Mouse (Mus musculus): ENCODE results near the gene Ces1g. TPM values are rescaled to one million over a fixed set of nuclear protein-coding genes. Genes with fewer than 3 reads are reported as not detected.

The Ces1g gene
- polyA plus RNA-seq, 1 experiment from 2014 or later: not detected

- H3K4me2 ChIP-seq (replicated peaks; ENCODE audit: low read depth): no peak overlapping the region
- TF ChIP-seq CTCF (IDR thresholded peaks at IDR 0.05; ENCODE audit: low read depth): no peak
- no peak overlapping the region for H3K4me3 ChIP-seq (ENCODE audit: low read depth, low read length)
- 62% methylated on average over 4 of the region's 4 CpGs for WGBS
- no peaks in the 10 kb centered on the region for H3K9me3 ChIP-seq (ENCODE audit: control insufficient read depth)
- H3K4me1 ChIP-seq (replicated peaks; ENCODE audit: control insufficient read depth, insufficient read depth, low read length): no peaks in the 10 kb centered on the region; the same call in 1 of the 2 replicates
- no peaks in the 10 kb centered on the region for H3K36me3 ChIP-seq (ENCODE audit: control insufficient read depth, insufficient read depth)
- H3K27me3 ChIP-seq (replicated peaks; ENCODE audit: control insufficient read depth, insufficient read depth, low read length): no peaks in the 10 kb centered on the region
- no peak overlapping the region for H3K27ac ChIP-seq (ENCODE audit: low read depth, low read length)
- no peak overlapping the region for H3K9ac ChIP-seq (ENCODE audit: low read depth, low read length)
- ATAC-seq: 0 out of 2 replicates have a peak, but pooled peaks have one; percentile 48
Observed at GRCm38 (mm10) chr8:93278176-93278805, 58.8 kb downstream of the Ces1g start.

GRCm38 (mm10) chr8:93274609-93275008 lies 62.5 kb downstream of the Ces1g start:
- no peaks in the 10 kb centered on the region for H3K9me3 ChIP-seq (ENCODE audit: control insufficient read depth)
- no peak overlapping the region for H3K9ac ChIP-seq (ENCODE audit: low read depth, low read length)
- H3K4me1 ChIP-seq (replicated peaks; ENCODE audit: control insufficient read depth, insufficient read depth, low read length): no peaks in the 10 kb centered on the region; the same call in 1 of the 2 replicates
- TF ChIP-seq CTCF (IDR thresholded peaks at IDR 0.05; ENCODE audit: low read depth): no peak
- 60% methylated on average over 4 of the region's 4 CpGs for whole genome bisulfite sequencing
- no peaks in the 10 kb centered on the region for H3K27me3 ChIP-seq (replicated peaks; ENCODE audit: control insufficient read depth, insufficient read depth, low read length)
- H3K36me3 ChIP-seq (ENCODE audit: control insufficient read depth, insufficient read depth): no peaks in the 10 kb centered on the region
- no peak for ATAC-seq
- no peak overlapping the region for H3K27ac ChIP-seq (ENCODE audit: low read depth, low read length)
- H3K4me3 ChIP-seq (ENCODE audit: low read depth, low read length): no peak overlapping the region
- no peak overlapping the region for H3K4me2 ChIP-seq (replicated peaks; ENCODE audit: low read depth)

- Histone ChIP-seq H3K27ac (ENCODE audit: low read depth, low read length) (no peak overlapping the region), H3K9ac (ENCODE audit: low read depth, low read length) (no peak overlapping the region), H3K4me1 (replicated peaks; ENCODE audit: control insufficient read depth, insufficient read depth, low read length) (no peaks in the 10 kb centered on the region; the same call in 1 of the 2 replicates), H3K36me3 (ENCODE audit: control insufficient read depth, insufficient read depth) (no peaks in the 10 kb centered on the region), H3K9me3 (ENCODE audit: control insufficient read depth) (no peaks in the 10 kb centered on the region), H3K27me3 (replicated peaks; ENCODE audit: control insufficient read depth, insufficient read depth, low read length) (no peaks in the 10 kb centered on the region), H3K4me3 (ENCODE audit: low read depth, low read length) (no peak overlapping the region), H3K4me2 (replicated peaks; ENCODE audit: low read depth) (no peak overlapping the region)
- peak; percentile 77 for ATAC-seq
- no peak for TF ChIP-seq CTCF (IDR thresholded peaks at IDR 0.05; ENCODE audit: low read depth)
- 36% methylated on average over 3 of the region's 3 CpGs for WGBS
Observed at GRCm38 (mm10) chr8:93273321-93273720, 63.8 kb downstream of the Ces1g start.

- no peak overlapping the region for H3K9ac ChIP-seq (ENCODE audit: low read depth, low read length)
- no peaks in the 10 kb centered on the region for H3K9me3 ChIP-seq (ENCODE audit: control insufficient read depth)
- no peak for ATAC-seq
- no peaks in the 10 kb centered on the region for H3K36me3 ChIP-seq (ENCODE audit: control insufficient read depth, insufficient read depth)
- H3K4me3 ChIP-seq (ENCODE audit: low read depth, low read length): no peak overlapping the region
- H3K27me3 ChIP-seq (replicated peaks; ENCODE audit: control insufficient read depth, insufficient read depth, low read length): no peaks in the 10 kb centered on the region
- H3K27ac ChIP-seq (ENCODE audit: low read depth, low read length): no peak overlapping the region
- H3K4me1 ChIP-seq (replicated peaks; ENCODE audit: control insufficient read depth, insufficient read depth, low read length): no peaks in the 10 kb centered on the region; the same call in 1 of the 2 replicates
- TF ChIP-seq CTCF (IDR thresholded peaks at IDR 0.05; ENCODE audit: low read depth): no peak
- H3K4me2 ChIP-seq (replicated peaks; ENCODE audit: low read depth): no peak overlapping the region
- 59% methylated on average over 4 of the region's 4 CpGs for WGBS
Observed at GRCm38 (mm10) chr8:93272686-93273085, 64.4 kb downstream of the Ces1g start.

GRCm38 (mm10) chr8:93261436-93261835 lies 75.7 kb downstream of the Ces1g start:
- no peak overlapping the region for H3K27ac ChIP-seq (ENCODE audit: low read depth, low read length)
- H3K4me2 ChIP-seq (replicated peaks; ENCODE audit: low read depth): no peak overlapping the region
- H3K27me3 ChIP-seq (replicated peaks; ENCODE audit: control insufficient read depth, insufficient read depth, low read length): no peaks in the 10 kb centered on the region
- no peak overlapping the region for H3K9ac ChIP-seq (ENCODE audit: low read depth, low read length)
- WGBS: 50% methylated on average over 2 of the region's 2 CpGs
- no peaks in the 10 kb centered on the region for H3K36me3 ChIP-seq (ENCODE audit: control insufficient read depth, insufficient read depth)
- no peak overlapping the region for H3K4me3 ChIP-seq (ENCODE audit: low read depth, low read length)
- H3K4me1 ChIP-seq (replicated peaks; ENCODE audit: control insufficient read depth, insufficient read depth, low read length): no peaks in the 10 kb centered on the region
- 0 out of 2 replicates have a peak, but pooled peaks have one; percentile 41 for ATAC-seq
- TF ChIP-seq CTCF (IDR thresholded peaks at IDR 0.05; ENCODE audit: low read depth): no peak
- H3K9me3 ChIP-seq (ENCODE audit: control insufficient read depth): no peaks in the 10 kb centered on the region

- H3K4me2 ChIP-seq (replicated peaks; ENCODE audit: low read depth): no peak overlapping the region
- H3K36me3 ChIP-seq (ENCODE audit: control insufficient read depth, insufficient read depth): no peaks in the 10 kb centered on the region
- no peak overlapping the region for H3K4me3 ChIP-seq (ENCODE audit: low read depth, low read length)
- 67% methylated on average over 1 of the region's 1 CpGs for WGBS
- peak; percentile 43; the same call in 1 of the 2 replicates for ATAC-seq
- no peak overlapping the region for H3K9ac ChIP-seq (ENCODE audit: low read depth, low read length)
- no peaks in the 10 kb centered on the region for H3K27me3 ChIP-seq (replicated peaks; ENCODE audit: control insufficient read depth, insufficient read depth, low read length)
- H3K27ac ChIP-seq (ENCODE audit: low read depth, low read length): no peak overlapping the region
- TF ChIP-seq CTCF (IDR thresholded peaks at IDR 0.05; ENCODE audit: low read depth): no peak
- H3K4me1 ChIP-seq (replicated peaks; ENCODE audit: control insufficient read depth, insufficient read depth, low read length): 0 out of 2 replicates have a peak, but pooled peaks cover 3% of the 10 kb centered on the region
- H3K9me3 ChIP-seq (ENCODE audit: control insufficient read depth): no peaks in the 10 kb centered on the region
Observed at GRCm38 (mm10) chr8:93252400-93252925, 84.6 kb downstream of the Ces1g start.

Other genes with a start within 250 kb of the Ces1g start
- gene Ces1c, start 206.0 kb downstream of the Ces1g start, polyA plus RNA-seq (2015; fragmentation: Nextera tagmentation; extraction: Ambion mirVana): 6.0 TPM in 2 replicates
- gene Ces1d, start 139.5 kb downstream of the Ces1g start, polyA plus RNA-seq (2015; fragmentation: Nextera tagmentation; extraction: Ambion mirVana): 0.14 and 0.22 TPM in 2 replicates
- gene Ces1e, start 107.7 kb downstream of the Ces1g start, polyA plus RNA-seq (2015; fragmentation: Nextera tagmentation; extraction: Ambion mirVana): 0.66 and 1.1 TPM in 2 replicates
- 0.59 and 0.71 TPM in 2 replicates for gene Ces1f, start 57.6 kb downstream of the Ces1g start, polyA plus RNA-seq (2015; fragmentation: Nextera tagmentation; extraction: Ambion mirVana)
- not detected in 2 replicates for gene Ces1h, start 42.4 kb upstream of the Ces1g start, polyA plus RNA-seq (2015; fragmentation: Nextera tagmentation; extraction: Ambion mirVana)
- gene Ces5a, start 198.5 kb upstream of the Ces1g start, polyA plus RNA-seq (2015; fragmentation: Nextera tagmentation; extraction: Ambion mirVana): not detected in 2 replicates

Data from intestine, postnatal 0 days (tissue).